Mouse (Mus musculus) brain, embryonic 18.5 days (tissue): ENCODE measurements around the gene Cc2d2a.

Experiments
- DNase-seq: peaks from one replicate; pipeline ENCODE4 v3.0.0-alpha.2; 2012; ENCODE audit warnings: low read depth, low spot score

Gene Cc2d2a

DNA sequence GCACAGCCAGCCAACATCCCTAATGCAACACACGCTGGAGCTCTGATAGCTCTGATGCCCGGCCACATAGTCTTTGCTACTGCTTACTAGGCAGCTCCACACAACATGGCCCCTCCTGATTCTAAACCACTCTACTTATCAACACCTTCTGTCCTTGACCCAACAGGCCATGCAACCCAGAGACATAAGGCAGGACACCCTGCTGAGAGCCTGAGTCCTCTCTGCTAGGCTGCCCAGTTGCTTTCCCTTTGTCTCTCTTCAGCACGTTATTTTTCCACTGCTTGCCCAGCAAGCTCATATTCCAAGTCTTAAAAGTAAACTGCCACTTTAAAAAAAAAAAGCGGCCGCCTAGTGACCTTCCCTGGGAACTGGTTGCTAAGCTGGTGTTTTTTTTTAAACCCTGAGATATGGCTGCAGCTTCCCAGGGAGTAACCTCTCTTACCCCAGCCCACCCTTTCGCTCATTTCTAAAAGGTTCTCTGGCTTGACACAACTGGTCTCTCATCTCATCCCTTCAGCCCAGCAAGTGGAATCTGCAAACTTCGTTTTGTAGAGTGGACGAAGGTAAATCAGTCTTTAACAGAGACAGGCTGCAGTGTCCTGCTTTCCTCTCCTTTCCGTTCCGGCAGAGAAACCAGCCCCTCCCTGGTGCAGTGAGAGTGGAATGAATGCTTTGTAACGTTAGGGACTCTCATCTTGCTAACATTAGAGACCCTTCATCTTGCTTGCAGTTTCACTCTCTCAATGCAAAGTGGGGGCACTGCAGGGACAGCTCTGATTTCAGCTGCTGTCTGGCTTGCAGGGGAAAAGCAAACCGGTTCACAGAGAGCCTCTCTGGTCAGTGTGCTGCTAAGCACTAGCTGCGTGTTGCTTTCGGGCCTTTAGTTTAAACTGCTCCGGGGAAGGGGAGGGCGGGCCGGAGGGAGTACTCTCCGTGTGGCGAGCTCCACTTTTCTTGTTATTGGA lies at the start of gene Cc2d2a:
TSS of gene Cc2d2a (plus strand) at position 350 of the 965 bp plus-strand sequence.
- DNase-seq = peak; percentile 37

DNA sequence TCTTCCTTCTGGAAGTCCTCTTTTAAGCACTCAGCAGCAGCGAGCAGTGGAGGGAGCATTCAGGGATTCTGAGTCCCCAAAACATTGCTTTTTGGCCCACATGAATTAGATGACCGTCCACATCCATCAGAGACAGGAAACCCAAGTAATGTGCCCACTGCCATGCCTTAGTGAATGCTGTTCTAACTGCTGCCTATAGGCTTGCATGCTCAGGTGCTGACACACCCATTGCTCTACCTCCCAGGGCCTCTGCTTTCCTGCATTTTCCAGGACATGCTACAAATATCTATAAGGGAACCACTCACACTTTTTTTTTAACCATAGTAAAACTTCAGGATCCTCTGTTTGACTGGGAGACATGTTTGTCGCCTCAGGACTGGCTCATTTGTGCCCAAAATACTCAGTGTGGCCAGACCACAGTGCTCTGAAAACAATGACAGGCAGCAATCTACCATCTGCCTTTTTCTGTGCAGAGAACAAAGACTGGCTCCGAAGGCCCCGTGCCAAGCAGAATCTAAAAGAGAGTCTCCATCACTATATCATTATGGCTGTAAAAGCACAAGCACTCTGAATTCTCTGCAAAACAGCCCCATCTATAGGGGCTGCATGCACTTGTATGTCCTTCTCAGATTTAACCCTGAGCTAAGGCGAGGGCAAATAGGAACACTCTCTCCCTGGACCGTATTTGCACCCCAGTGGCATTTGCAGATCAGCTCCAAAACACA lies 40.4 kb upstream of the Cc2d2a start:
- DNase-seq = no peak

DNA sequence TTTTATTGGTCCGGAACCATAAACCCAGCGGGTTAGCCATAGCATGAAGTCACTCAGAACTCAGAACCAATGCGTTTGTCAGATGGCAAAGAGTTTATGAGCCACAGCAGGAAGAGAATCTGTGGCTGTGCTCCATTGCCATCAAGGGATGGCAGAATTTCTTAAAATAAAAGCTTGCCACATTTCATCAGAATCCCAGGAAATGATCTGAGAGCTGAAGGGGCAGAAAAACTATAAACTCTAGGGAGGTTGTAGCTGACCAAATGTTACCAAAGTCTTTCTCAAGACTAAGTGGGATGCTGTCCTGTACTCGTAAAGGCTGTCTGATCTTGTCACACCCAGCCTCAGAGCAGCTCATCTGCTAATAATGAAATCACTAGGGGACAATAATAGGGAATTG lies 36.7 kb upstream of the Cc2d2a start:
- DNase-seq = no peak

DNA sequence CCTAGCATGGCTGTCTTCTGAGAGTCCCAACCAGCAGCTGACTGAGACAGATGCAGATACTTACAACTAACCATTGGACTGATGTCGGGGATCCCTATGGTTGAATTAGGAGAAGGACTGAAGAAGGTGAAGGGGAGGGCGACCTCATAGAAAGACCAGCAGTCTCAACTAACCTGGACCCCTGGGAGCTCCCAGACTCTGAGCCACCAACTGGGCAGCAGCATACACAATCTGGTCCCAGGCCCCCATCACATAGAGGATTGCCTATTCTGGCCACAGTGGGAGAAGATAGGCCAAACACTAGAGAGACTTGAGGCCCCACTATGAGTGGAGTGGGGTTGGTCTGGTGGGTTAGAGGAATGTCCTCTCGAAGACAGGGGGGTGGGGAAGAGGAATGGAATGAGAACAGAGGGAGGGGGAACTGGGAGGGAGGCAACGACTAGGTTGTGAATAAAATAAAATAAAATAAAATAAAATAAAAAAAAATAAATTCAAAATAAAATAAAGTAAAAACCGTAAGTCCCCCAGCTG lies 28.0 kb upstream of the Cc2d2a start:
- no peak for DNase-seq

DNA sequence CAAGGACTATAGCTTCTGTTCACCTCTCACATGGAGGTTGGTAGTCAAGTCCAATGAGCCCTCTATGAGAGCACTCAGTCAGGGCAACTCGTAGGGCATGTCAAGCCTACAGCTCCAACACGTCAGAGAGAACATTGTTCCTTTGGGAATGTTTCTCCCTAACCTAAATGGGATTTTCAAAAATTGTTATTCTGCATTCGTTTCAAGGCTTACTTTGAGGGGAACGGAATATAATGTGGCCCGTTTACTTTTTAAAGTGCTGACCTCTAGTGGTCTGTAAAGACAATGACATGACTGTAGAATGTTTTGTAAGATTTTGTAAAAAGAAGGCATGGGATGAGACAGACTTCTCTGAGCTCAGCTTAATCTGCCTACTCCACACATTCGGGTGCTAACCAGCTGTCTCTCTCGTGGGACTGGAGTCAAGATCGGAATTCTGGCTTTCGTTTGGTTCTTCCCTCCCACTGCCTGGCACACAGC lies 27.5 kb upstream of the Cc2d2a start:
- DNase-seq = no peak

DNA sequence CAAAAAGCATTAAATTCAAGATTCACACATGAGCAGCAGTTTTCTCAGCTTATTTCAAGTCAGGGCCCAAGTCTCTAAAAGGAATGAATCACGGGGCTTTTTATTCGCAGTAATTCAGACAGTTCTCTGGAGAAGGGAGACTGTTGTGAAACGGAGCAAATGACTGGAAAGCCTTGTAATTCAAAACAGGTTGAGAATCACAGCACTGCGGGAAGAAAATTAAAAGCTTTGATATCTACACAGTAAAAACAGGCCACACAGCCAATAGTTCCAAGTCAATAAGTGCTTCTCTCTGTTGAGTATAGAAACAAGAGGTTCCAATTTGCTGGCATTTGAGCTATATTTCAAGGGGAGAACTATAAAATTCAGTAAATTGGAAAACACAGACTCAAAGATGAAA lies 17.1 kb upstream of the Cc2d2a start:
- no peak for DNase-seq

DNA sequence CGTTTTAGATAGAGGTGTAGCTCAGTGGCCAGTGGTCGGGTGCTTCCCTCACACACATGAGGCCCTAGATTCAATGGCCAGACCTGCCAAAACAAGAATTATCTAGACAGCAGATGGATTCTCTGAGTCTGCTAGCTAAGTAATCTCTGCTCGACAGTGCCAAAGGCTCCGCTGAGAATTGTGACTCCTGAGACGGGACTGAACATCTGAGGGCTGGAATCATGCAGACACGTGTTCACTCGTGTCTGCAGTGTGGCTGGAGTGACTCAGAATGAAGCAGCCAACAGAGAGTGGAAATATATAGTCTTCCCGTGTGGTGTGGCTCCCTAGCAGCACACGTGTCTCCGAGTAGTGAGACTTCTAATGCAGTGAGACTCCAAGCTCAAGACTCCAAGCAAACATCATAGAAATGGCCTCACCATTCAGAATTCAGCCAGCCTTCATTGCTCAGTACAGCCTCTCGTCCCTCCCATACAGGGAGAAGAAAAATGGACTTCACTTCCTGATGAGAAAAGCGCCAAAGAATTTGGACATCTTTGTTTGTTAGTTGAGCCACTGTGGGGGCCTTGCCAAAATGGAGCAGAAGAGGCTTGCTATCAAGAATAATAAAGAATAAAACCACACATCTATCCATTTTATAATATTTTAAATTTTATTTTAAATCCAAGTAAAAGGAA lies 14.9 kb upstream of the Cc2d2a start:
- no peak for DNase-seq

DNA sequence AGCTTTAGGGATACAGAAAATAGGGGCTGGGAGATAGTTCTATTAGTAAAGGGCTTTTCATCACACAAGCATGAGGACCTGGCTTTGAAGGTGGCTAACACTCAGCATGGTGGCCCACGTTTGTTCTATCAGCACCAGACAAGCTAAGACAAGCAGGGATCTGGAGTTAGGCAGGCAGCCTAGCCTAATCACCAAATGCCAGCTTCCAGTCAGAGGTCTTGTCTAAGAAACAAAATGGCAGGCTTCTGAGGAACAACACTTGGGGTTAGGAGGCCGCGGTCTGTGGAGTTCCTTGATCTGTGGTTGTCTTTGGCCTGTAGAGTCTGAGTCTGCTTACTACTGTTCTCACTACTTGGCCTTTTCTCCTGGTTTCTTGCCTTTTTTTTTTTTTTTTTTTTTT lies 648 bp upstream of the Cc2d2a start:
- DNase-seq = no peak

DNA sequence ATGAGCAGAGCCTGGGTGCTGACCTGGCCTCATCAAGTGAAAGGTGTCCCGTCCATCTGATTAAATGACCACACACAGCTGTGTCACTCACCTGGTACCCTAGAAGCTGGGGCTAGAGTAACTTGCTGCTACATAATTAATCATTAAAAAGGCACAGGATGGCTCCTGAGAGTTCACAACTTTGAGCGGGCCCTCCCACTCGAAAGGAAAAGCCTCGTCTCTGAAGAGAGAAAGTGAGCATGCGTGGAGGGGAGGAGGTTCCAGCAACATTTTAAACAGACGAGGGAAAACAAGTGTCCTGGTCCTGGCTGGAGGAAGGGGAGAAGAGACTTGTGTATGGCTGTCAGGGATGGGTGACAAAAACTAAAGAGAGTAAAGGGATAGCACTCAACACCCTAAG lies 1.4 kb downstream of the Cc2d2a start:
- no peak for DNase-seq

DNA sequence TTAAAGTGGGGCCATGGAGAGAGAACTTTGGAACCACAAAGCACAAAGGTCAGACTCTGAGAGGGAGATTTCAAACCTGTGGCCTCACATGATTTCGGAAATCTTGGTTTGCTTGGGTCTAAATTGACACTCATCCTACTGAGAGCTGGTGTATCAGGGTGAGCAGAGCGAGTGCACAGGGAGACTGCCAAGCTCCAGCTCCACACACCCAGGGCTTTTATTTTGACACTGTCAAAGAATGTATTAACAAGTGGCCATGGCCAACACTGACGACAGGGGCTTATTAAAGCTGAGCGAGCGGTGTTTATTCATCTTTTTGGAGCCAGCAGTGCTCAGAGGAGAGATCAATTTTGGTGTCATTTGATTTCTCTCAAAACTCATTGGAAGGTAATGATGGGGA lies 3.0 kb downstream of the Cc2d2a start:
- DNase-seq = no peak

DNA sequence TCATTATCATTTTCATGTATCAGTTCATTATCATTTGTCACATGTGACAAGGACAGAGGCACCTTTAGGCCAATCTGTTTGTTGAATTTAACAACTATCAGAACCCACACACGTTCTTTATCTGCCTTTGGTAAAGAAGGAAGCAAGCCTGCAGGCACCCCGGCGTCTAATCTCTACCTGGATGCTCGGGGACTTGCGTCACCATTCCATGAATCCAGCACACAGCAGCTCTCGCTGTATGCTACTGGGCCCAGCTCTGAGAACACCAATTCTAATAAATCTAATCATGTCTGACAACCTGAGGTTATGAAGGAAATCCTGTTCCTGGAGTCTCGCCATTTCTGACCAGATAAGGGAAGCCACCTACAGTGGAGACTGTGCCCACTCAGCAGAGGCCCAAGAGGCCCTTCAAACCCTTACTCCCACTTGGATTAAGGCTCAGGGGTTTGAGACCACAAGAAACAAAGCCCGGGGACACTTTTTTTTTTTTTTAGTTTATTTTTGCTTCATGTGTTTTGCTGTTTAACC lies 7.0 kb downstream of the Cc2d2a start:
- no peak for DNase-seq

DNA sequence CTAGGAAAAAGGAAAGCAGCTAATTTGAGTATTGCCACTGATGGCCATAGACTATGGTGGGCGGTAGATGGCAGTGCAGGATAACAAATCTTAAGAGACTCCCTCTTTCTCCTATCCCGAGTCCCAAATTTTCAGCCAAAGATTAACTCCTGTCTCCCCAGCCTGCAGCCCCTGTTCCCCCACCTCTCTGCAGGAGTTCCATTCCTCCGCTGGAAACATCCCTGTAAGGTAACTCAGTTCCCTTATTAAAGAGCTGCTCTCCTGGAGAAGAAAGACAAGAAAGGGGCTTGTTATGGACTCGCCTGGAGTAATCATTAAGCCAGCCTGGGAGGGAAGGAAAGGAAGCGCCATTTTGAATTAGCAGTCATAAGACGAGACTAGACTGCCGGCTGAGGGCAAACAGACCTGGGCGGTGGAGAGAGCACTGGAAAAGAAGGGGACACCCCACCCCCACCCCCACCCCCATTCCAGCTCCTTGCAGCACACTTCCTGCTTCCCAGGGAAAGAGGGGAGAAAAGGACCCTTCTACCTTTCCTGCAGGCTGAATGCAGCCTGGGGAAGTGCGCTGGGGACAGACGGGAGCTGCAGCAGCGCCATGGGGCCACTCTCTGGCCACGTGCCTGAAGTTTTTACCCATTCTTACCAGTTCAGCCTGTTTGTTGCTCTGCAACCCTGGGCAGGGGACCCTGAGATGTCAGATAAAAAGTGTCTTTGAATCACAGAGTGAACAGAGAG lies 10.2 kb downstream of the Cc2d2a start:
- peak; percentile 88 for DNase-seq

DNA sequence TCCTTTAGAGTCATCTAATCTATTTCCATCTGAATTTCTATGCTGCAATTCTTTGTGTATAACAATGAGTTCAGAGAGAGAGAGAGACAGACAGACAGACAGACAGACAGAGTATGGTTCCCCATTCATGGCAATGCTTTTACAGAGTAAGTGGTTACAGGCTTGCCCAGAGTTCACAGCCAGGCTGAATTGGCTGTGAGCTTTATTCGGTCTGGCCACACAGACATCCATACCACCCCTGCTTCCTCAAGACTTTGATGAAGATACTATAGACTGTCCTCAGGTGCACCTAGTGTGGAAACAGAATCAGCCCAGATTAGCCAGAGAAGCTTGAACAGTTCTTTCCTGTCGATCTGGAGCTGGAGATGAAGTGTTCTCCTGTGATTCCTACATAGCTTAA lies 10.9 kb downstream of the Cc2d2a start:
- no peak for DNase-seq

DNA sequence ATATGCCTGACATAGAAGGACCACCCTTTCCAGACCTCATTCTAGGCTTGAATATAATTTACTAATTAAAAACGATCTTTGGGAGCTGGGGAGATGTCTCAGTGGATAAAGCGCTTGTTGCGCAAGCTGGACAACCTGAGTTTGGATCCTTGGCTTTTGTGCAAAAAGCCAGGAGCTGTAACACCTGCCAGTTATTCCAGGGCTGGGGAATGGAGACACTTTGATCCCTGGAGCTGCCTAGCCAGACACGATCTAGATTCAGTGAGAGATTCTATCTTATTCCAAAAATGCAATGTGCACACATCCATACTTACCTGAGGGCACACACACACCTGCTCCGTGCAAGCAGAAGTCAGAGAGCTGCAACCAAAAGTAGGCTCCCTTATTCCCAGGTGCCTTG lies 23.3 kb downstream of the Cc2d2a start:
- no peak for DNase-seq

DNA sequence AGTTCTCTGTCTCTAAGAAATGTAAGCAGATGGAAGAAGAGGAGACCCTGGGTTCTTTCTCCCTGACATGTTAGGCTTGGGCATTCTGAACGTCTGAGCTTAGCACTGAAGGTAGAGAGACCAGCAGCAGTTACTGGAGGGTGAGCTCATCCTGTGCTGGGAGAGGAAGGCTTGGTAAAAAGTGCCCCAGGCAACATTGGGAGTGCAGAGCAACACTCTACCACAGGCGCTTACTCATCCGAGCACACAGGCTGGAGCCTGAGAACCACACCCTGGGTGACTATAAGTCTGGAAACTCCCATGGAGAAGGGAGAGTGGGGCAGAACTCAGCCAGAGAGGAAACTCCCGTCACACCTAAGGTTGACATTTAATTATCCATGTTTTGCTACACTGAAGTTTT lies 30.3 kb downstream of the Cc2d2a start:
- no peak for DNase-seq

DNA sequence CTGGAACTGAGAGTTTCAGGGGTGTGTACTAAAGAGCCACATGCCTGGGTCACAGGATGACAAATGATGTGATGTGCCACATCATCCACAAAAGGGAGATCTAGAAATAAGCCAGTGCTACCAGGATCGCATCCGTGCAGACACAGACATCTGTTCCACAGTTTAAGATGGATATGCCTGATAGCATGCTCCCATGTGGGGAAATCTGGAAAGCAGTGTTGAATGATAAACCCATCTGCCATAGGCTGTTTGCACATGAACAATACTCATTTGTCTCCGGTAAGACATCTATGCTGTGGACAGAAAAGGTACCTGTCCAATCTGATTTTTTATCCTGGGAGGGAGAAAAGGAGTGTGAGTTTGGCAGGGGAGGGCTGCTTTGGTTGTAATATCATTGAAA lies 35.0 kb downstream of the Cc2d2a start:
- no peak for DNase-seq

DNA sequence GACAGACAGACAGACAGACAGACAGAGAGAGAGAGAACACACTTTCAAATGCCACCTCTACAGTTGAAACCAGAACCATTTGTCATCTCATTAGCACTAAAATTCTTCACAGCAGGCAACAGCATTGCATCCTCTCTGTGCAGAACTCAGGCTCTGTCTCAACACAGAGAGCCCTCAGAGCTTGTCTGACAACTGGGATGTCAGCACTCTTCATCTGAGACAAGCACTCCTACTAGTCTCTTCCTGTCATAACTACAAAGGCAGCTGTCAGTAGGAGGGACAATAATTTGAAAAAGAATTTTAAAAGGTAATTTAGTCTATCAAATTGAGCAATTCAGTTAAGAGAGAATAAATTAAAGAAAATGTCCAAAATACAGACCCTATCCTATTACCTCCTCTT lies 37.1 kb downstream of the Cc2d2a start:
- no peak for DNase-seq

DNA sequence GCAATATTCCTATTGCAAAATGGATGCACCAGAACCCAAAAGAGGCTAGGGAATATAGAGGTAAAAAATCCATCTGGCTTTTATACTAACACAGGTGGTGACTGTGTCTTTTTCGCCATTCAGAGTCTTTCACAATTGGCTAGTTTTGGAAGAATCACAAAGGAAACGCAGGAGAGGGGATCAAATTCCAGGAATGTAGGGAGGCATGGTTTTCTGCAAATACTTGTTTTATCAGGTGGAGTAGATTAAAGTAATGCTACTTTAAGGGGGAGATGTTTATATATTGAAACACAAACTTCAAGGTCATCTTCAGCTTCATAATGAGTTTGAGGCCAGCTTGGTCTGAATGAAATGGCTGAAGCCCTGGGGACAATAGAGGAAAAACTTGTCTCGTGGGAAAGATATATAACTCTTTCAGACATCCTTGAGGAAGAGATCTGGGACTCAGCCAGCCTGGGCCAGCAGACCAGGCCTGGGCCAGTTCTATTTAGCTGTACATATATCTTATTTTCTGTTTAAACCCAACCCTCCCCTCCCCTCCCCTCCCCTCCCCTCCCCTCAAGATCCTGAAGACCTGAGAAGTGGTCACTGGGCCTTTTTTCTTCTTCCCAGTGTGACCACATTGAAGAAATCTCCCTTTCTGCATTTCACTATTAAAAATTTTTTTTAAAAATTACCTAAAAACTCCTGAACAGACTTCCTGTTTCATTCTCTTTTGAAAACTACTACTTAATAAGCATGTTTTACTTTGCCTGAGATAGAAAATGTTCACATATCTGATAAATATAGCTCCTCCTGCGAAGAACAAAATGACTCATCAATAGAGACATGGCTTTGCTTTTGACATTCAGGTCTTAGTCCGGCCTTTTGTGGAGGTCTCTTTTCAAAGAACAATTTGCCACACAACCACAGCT lies 59.6 kb downstream of the Cc2d2a start:
- no peak for DNase-seq

DNA sequence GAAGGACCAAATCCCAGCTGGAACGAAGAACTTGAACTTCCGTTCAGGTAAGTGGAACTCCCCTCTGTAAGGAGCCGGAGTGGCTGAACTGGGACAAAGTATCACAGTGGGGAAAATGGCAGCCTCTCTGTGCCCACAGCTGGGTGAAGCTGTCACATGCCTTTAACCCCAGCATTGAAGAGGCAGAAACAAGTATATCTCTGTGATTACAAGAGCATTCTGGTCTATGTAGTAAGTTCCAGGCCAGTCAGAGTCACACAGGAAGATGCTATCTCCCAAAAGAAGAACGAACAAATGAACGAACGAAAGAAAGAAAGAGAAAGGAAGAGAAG lies 60.3 kb downstream of the Cc2d2a start:
- no peak for DNase-seq

DNA sequence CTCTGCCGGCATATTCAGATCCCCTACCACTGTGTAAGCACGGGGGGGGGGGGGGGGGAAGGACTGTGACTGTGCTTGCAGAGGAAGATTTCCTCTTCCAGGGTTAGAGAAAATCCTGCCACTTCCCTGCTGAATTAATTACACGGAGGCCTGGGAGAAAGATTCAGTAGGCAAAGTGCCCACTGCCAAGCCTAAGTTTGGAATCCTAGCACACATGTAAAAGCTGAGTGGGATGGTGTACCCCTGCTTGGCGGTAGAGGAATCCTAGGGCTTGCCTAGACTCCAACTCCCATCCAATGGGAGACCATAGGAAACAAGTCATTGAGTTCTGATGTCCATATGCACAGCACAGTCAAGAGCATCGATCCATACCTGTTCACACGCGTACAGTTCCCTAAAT lies 61.7 kb downstream of the Cc2d2a start:
- no peak for DNase-seq
